Mouse (Mus musculus) embryonic facial prominence, embryonic 15.5 days (tissue): Measurements from ENCODE around the gene Myh6. TPM values are rescaled to one million over a fixed set of nuclear protein-coding genes. Genes with fewer than 3 reads are reported as not detected.

Experiments used
- ATAC-seq: fragments of 200-750 bp; cut with Nextera tagmentation; 2 replicates; pipeline ENCODE4 v1.8.0; 2017; ENCODE audit warnings: low read depth, moderate TSS enrichment; ENCODE audit not compliant: insufficient number of reproducible peaks, low FRiP score, low TSS enrichment
- H3K27ac ChIP-seq: fragments of 300-500 bp; sonication (generic); replicated peaks from 2 replicates; pipeline ENCODE4 v1.5.1; 2015; ENCODE audit warnings: mild to moderate bottlenecking, inconsistent platforms
- H3K27me3 ChIP-seq: fragments of 300-500 bp; sonication (generic); 2 replicates; pipeline ENCODE4 v1.6.1; 2015; ENCODE audit warnings: inconsistent platforms
- H3K36me3 ChIP-seq: fragments of 300-500 bp; sonication (generic); 2 replicates; pipeline ENCODE4 v1.6.1; 2015; ENCODE audit warnings: mild to moderate bottlenecking, inconsistent platforms
- H3K4me1 ChIP-seq: fragments of 300-500 bp; sonication (generic); 2 replicates; pipeline ENCODE4 v1.6.1; 2015; ENCODE audit warnings: inconsistent platforms
- H3K4me2 ChIP-seq: fragments of 300-500 bp; sonication (generic); replicated peaks from 2 replicates; pipeline ENCODE4 v1.6.1; 2015; ENCODE audit warnings: mild to moderate bottlenecking, inconsistent platforms
- H3K4me3 ChIP-seq: fragments of 300-500 bp; sonication (generic); replicated peaks from 2 replicates; pipeline ENCODE4 v1.5.1; 2015; ENCODE audit warnings: mild to moderate bottlenecking, inconsistent platforms
- H3K9ac ChIP-seq: fragments of 300-500 bp; sonication (generic); 2 replicates; pipeline ENCODE4 v1.6.1; 2015; ENCODE audit warnings: inconsistent platforms
- H3K9me3 ChIP-seq: fragments of 300-500 bp; sonication (generic); replicated peaks from 2 replicates; pipeline ENCODE4 v1.6.1; 2016; ENCODE audit warnings: inconsistent platforms
- WGBS: fragments of 180-500 bp; shearing (Covaris S2); methylation state at CpG from one replicate; pipeline ENCODE4 v1.1.7; 2015; 5-methylcytosine and 5-hydroxymethylcytosine counted together
- polyA plus RNA-seq: library from polyadenylated mRNA; unstranded; fragments of >200 nt; fragmentation: Nextera tagmentation; extraction: Ambion mirVana; gene quantifications from 2 replicates; pipeline ENCODE4 v1.2.1, GENCODE M21; 2015

The Myh6 gene
- polyA plus RNA-seq, 1 experiment from 2014 or later = 3.0 TPM

GRCm38 (mm10) chr14:54929801-54930200, 36.9 kb downstream of the Myh6 start:
- WGBS = 58% methylated on average over 5 of the region's 5 CpGs
- H3K36me3 ChIP-seq = no peaks in the 10 kb centered on the region
- H3K4me1 ChIP-seq = peaks cover 49% of the 10 kb centered on the region
- no peak overlapping the region for H3K9ac ChIP-seq
- H3K9me3 ChIP-seq = no peaks in the 10 kb centered on the region
- no peak overlapping the region for H3K4me2 ChIP-seq
- no peak for ATAC-seq
- no peak overlapping the region for H3K27ac ChIP-seq
- H3K4me3 ChIP-seq = no peak overlapping the region
- H3K27me3 ChIP-seq = no peaks in the 10 kb centered on the region

DNA sequence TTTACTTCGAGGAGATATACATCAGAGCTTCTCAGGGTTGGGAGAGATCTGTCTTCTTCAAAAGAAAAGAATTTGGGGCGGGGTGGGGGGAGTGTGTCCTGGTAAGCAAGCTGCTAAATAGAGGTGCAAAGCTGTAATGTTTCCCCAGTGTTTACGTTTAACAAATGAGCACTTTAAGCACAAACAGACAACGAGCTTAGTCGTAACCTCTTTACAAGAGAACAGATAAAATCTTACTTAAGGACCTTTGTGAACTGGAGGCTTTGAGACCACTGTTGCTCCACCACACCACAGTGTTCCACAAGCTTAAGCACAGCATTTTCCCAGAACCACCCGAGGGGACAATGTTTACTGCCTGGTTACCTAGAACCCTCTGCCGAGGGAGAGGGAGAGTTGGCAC, 39.4 kb downstream of the Myh6 start:
- peak overlapping the region; percentile 98 for H3K27ac ChIP-seq
- 10% methylated on average over 7 of the region's 7 CpGs for WGBS
- H3K9ac ChIP-seq = peak overlapping the region; percentile 94; the same call in 1 of the 2 replicates
- H3K4me3 ChIP-seq = peak overlapping the region; percentile 62
- no peaks in the 10 kb centered on the region for H3K9me3 ChIP-seq
- H3K36me3 ChIP-seq = peaks cover 7% of the 10 kb centered on the region
- H3K4me2 ChIP-seq = peak overlapping the region; percentile 61
- H3K27me3 ChIP-seq = no peaks in the 10 kb centered on the region
- ATAC-seq = no peak
- H3K4me1 ChIP-seq = peaks cover 52% of the 10 kb centered on the region

DNA sequence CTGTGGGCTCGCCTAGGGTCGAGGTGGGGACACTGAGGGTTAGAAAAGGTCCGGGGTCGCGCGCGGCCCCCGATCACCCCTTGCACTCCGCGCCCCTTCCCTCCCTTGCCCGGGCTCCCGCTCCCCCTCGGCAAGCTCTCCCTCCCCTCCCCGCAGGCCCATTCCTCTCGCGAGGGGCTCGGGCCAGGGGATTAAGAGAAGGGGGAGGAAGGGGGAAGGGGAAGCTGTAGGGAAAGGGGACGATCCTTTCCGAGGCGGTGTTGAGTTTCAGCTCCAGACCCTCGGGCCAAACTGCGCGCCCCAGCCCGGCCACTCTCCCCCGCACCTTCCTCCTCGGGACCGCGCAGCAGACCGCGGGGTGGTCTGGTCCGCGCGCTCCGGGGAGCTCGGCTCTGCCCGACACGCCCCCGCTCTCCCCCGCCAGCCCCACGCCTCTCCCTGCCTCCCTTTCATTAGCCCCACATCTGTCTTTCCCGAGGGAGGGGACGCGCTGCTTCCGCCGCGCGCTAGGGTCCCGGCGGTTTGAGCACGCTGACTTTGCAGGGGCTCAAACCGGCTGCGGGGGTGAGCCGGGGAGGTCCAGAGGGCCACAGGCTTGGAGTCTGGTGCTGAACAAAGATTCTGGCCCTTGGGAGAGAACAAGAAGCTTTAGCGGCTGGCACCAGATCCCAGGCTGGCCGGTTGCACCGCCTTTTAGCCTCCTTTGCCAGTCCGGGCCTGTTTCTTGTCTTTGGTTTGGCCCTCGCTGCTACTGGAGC, 40.1 kb downstream of the Myh6 start:
- Histone ChIP-seq H3K4me1 (peaks cover 52% of the 10 kb centered on the region), H3K27ac (peak overlapping the region; percentile 98), H3K9ac (peak overlapping the region; percentile 94), H3K9me3 (no peaks in the 10 kb centered on the region), H3K4me2 (peak overlapping the region; percentile 61), H3K27me3 (no peaks in the 10 kb centered on the region), H3K4me3 (peak overlapping the region; percentile 62), H3K36me3 (peaks cover 14% of the 10 kb centered on the region)
- WGBS = under 1% methylated on average over 55 of the region's 58 CpGs
- peak; percentile 83 for ATAC-seq

GRCm38 (mm10) chr14:54925349-54926342, 41.1 kb downstream of the Myh6 start, which contains the start of gene Efs:
Efs (minus strand) TSS chr14:54926126.
- peak within 1 kb of the TSS; percentile 62 for H3K4me3 ChIP-seq
- H3K9me3 ChIP-seq = no peaks in the 10 kb centered on the region
- H3K4me2 ChIP-seq = peak within 1 kb of the TSS; percentile 61
- no peaks in the 10 kb centered on the region for H3K27me3 ChIP-seq
- H3K36me3 ChIP-seq = peaks cover 23% of the 10 kb centered on the region
- H3K27ac ChIP-seq = peak within 1 kb of the TSS; percentile 98
- 1% methylated on average over 51 of the region's 57 CpGs for WGBS
- H3K9ac ChIP-seq = peak within 1 kb of the TSS; percentile 94
- peaks cover 52% of the 10 kb centered on the region for H3K4me1 ChIP-seq
- peak; percentile 70 for ATAC-seq

GRCm38 (mm10) chr14:54924641-54925348, 41.9 kb downstream of the Myh6 start:
- H3K9me3 ChIP-seq = no peaks in the 10 kb centered on the region
- peak overlapping the region; percentile 94 for H3K9ac ChIP-seq
- H3K27ac ChIP-seq = peak overlapping the region; percentile 98
- H3K36me3 ChIP-seq = peaks cover 32% of the 10 kb centered on the region
- peak overlapping the region; percentile 61 for H3K4me2 ChIP-seq
- peaks cover 46% of the 10 kb centered on the region for H3K4me1 ChIP-seq
- no peaks in the 10 kb centered on the region for H3K27me3 ChIP-seq
- 8% methylated on average over 7 of the region's 7 CpGs for WGBS
- H3K4me3 ChIP-seq = peak overlapping the region; percentile 62
- peak; percentile 64 for ATAC-seq

DNA sequence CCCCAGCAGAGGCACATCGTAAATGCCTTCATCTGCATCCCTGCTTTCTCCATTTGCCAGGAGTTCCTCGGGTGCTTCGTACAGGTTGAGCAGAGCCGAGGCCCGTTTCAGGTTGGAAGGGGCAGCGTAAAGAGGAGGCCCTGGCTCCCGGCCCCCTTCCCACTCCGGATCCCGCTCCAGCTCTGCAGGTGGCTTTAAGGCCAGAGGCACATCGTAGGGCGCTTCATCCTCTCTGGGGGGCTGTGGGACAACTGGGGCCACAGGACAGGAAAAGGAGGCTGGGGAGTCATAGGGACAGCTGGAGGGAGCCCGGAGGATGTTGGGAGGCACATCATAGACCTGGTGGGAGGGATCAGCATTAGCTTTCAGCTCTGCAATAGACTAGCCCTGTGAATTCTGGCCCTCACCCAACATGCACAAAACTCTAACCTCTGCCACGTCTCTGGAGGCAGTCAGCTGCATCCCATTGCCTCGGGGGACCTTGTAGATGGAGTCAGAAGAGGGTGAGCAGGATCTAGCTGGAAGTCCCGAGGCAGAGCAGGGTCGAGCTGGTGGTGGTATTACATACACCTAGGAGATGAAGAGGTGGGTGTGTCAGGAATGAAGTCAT, 46.5 kb downstream of the Myh6 start:
- no peaks in the 10 kb centered on the region for H3K27me3 ChIP-seq
- H3K9ac ChIP-seq = no peak overlapping the region
- peaks cover 16% of the 10 kb centered on the region for H3K4me1 ChIP-seq
- no peak overlapping the region for H3K4me3 ChIP-seq
- peaks cover 77% of the 10 kb centered on the region for H3K36me3 ChIP-seq
- WGBS = 90% methylated on average over 16 of the region's 16 CpGs
- no peaks in the 10 kb centered on the region for H3K9me3 ChIP-seq
- H3K27ac ChIP-seq = no peak overlapping the region
- ATAC-seq = no peak
- no peak overlapping the region for H3K4me2 ChIP-seq

- H3K27ac ChIP-seq = peak overlapping the region; percentile 91
Observed at GRCm38 (mm10) chr14:54913343-54913742, 53.4 kb downstream of the Myh6 start.

DNA sequence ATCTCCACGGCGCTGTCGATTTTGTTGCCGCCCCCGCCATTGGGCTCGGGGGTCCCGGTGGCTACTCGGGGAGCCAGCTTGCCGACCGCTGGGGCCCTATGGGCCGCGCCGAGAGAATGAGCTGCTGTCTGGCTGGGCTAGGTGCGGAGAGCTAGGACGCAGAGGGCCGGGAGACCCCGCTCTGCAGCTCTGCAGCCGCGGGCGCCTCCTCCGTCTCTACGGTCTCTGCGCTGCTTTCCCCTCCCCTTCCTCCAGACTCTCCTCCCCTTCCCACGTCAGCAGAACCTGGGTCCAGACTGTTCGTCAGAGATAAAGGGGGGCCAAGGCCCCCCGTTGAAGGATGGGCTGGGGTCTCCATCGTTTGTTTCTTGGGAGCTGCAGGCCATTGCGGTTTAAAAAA, 53.8 kb downstream of the Myh6 start, which contains the start of gene Slc22a17:
Gene Slc22a17, minus strand, starts transcription at position 247 of the 400 bp plus-strand sequence.
- WGBS = 0% methylated on average over 28 of the region's 28 CpGs
- Histone ChIP-seq H3K4me2 (peak within 1 kb of the TSS; percentile 88), H3K9ac (peak within 1 kb of the TSS; percentile 94), H3K27ac (peak within 1 kb of the TSS; percentile 91), H3K4me3 (peak within 1 kb of the TSS; percentile 92), H3K36me3 (peaks cover 47% of the 10 kb centered on the region), H3K4me1 (peaks cover 29% of the 10 kb centered on the region), H3K9me3 (no peaks in the 10 kb centered on the region), H3K27me3 (no peaks in the 10 kb centered on the region)
- peak; percentile 91 for ATAC-seq

More at GRCm38 (mm10) chr14:54913343-54913742, 53.4 kb downstream of the Myh6 start:
- Histone ChIP-seq H3K27me3 (no peaks in the 10 kb centered on the region), H3K9me3 (no peaks in the 10 kb centered on the region), H3K4me1 (peaks cover 29% of the 10 kb centered on the region), H3K36me3 (peaks cover 47% of the 10 kb centered on the region), H3K4me2 (peak overlapping the region; percentile 88), H3K4me3 (peak overlapping the region; percentile 92), H3K9ac (peak overlapping the region; percentile 94)
- ATAC-seq = no peak
- 13% methylated on average over 10 of the region's 10 CpGs for whole genome bisulfite sequencing

DNA sequence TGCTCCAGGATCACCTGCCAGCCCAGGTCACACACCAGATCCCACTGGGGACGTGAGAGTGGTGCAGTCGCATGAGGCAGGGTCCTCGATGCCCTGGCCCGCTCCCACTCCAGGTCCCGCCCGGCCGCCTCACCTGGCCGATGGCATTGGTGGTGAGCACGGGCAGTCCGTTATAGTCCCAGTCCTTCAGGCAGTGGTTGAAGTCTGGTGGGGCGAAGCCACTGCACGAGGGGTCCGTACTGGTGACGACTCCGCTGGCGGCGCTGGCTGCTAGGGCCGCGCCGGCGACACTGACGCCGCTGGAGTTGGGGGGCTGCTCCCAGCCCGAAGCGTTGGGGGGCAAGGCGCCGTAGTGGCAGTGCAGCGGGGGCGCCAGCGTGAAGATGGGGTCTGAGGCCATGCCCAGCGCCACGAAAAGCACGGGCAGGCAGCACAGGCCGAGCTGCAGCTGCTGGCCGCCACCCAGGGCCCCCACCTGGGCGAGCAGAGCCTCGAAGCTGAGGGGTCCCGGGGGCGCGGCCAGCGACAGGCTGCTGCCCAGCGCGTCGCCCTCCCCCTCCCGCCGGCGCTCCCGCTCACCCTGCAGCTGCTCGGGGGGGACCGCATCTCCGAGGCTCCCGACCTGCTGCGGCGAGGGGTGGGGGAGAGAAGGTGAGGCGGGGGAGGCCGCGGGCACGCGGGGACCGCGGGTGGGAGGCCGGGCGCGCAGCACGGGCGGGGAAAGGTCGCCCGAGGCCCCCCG, 54.4 kb downstream of the Myh6 start:
- 2% methylated on average over 39 of the region's 69 CpGs for WGBS

GRCm38 (mm10) chr14:54908682-54909081, 58.0 kb downstream of the Myh6 start:
- WGBS = 75% methylated on average over 7 of the region's 7 CpGs
- ATAC-seq = no peak
- no peaks in the 10 kb centered on the region for H3K27me3 ChIP-seq
- no peak overlapping the region for H3K9ac ChIP-seq
- no peak overlapping the region for H3K27ac ChIP-seq
- no peak overlapping the region for H3K4me3 ChIP-seq
- no peak overlapping the region for H3K4me2 ChIP-seq
- H3K4me1 ChIP-seq = peaks cover 24% of the 10 kb centered on the region
- no peaks in the 10 kb centered on the region for H3K9me3 ChIP-seq
- peaks cover 50% of the 10 kb centered on the region for H3K36me3 ChIP-seq

More for the DNA sequence above, 54.4 kb downstream of the Myh6 start:
- peaks cover 47% of the 10 kb centered on the region for H3K36me3 ChIP-seq
- H3K4me3 ChIP-seq = peak overlapping the region; percentile 92
- H3K9ac ChIP-seq = peak overlapping the region; percentile 94
- ATAC-seq = peak; percentile 36
- no peaks in the 10 kb centered on the region for H3K27me3 ChIP-seq
- peak overlapping the region; percentile 91 for H3K27ac ChIP-seq
- H3K4me2 ChIP-seq = peak overlapping the region; percentile 88
- H3K4me1 ChIP-seq = peaks cover 29% of the 10 kb centered on the region
- H3K9me3 ChIP-seq = no peaks in the 10 kb centered on the region
